Mouse (Mus musculus) spleen, adult 2 months (tissue): Measurements from ENCODE around the gene Fastkd2. TPM values are rescaled to one million over a fixed set of nuclear protein-coding genes. Genes with fewer than 3 reads are reported as not detected.

ENCODE experiments used
- DNase-seq, 2 experiments: peaks; one replicate each; pipeline versions ENCODE4 v3.0.0 to v3.0.0-alpha.2; 2012 to 2021; ENCODE audit warnings: low spot score in 2 of 2, low read depth in 1 of 2
- H3K27ac ChIP-seq: fragments of 200-500 bp; 2 replicates; pipeline ENCODE4 v1.5.1; 2012; ENCODE audit warnings: low read length, inconsistent platforms; ENCODE audit not compliant: insufficient read depth
- H3K27me3 ChIP-seq: fragments of 200-500 bp; 2 replicates; pipeline ENCODE4 v1.6.1; 2012; ENCODE audit warnings: mild to moderate bottlenecking, moderate library complexity, low read length, inconsistent platforms; ENCODE audit not compliant: control insufficient read depth, insufficient read depth
- H3K36me3 ChIP-seq: fragments of 200-500 bp; 2 replicates; pipeline ENCODE4 v1.6.1; 2012; ENCODE audit warnings: mild to moderate bottlenecking, low read length, inconsistent platforms; ENCODE audit not compliant: control insufficient read depth, insufficient read depth
- H3K4me1 ChIP-seq: fragments of 200-500 bp; 2 replicates; pipeline ENCODE4 v1.6.1; 2011; ENCODE audit warnings: inconsistent platforms; ENCODE audit not compliant: control insufficient read depth, insufficient read depth, insufficient read length
- H3K4me3 ChIP-seq: fragments of 200-500 bp; 2 replicates; pipeline ENCODE4 v1.5.1; 2011; ENCODE audit warnings: mild to moderate bottlenecking, inconsistent platforms; ENCODE audit not compliant: insufficient read depth, insufficient read length; ENCODE audit errors: extremely low read depth
- CTCF ChIP-seq: fragments of 200-500 bp; IDR thresholded peaks from 2 replicates; pipeline ENCODE4 v1.5.1; 2011; ENCODE audit warnings: mild to moderate bottlenecking, inconsistent platforms; ENCODE audit not compliant: insufficient read depth, insufficient read length, insufficient replicate concordance; ENCODE audit errors: extremely low read depth
- POLR2A ChIP-seq: fragments of 200-500 bp; IDR thresholded peaks from 2 replicates; pipeline ENCODE4 v1.6.1; 2011; ENCODE audit warnings: low read depth, low read length, inconsistent platforms
- WGBS: fragments of 180-500 bp; shearing (Covaris S2); methylation state at CpG from one replicate; pipeline ENCODE4 v1.1.7; 2018; 5-methylcytosine and 5-hydroxymethylcytosine counted together
- polyA plus RNA-seq: library from polyadenylated mRNA; depleted of rRNA; stranded (reverse); fragments of >200 nt; gene quantifications from 2 replicates; pipeline ENCODE4 v1.2.3, GENCODE M21; 2012; rRNA removed

The Fastkd2 gene
- polyA plus RNA-seq, 1 experiment = 1.9 TPM

- no peaks in the 10 kb centered on the region for H3K36me3 ChIP-seq
- H3K27ac ChIP-seq = no peak overlapping the region
- H3K4me1 ChIP-seq = no peaks in the 10 kb centered on the region
- DNase-seq = no peak
- 62% methylated on average over 1 of the region's 1 CpGs for WGBS
- no peak overlapping the region for H3K4me3 ChIP-seq
- TF ChIP-seq CTCF (no peak), POLR2A (no peak)
- H3K27me3 ChIP-seq = no peaks in the 10 kb centered on the region
Measured at GRCm38 (mm10) chr1:63776396-63776795, 46.0 kb downstream of the Fastkd2 start.

- Histone ChIP-seq H3K4me3 (no peak overlapping the region), H3K27ac (no peak overlapping the region), H3K4me1 (no peaks in the 10 kb centered on the region), H3K36me3 (no peaks in the 10 kb centered on the region), H3K27me3 (no peaks in the 10 kb centered on the region)
- no peak for DNase-seq
- no peak for TF ChIP-seq POLR2A
- TF ChIP-seq CTCF = no peak
- 48% methylated on average over 4 of the region's 4 CpGs for WGBS
Measured at GRCm38 (mm10) chr1:63776902-63777630, 46.7 kb downstream of the Fastkd2 start.

- Histone ChIP-seq H3K27me3 (no peaks in the 10 kb centered on the region), H3K4me1 (no peaks in the 10 kb centered on the region), H3K27ac (no peak overlapping the region), H3K36me3 (no peaks in the 10 kb centered on the region), H3K4me3 (no peak overlapping the region)
- no peak for TF ChIP-seq POLR2A
- no peak for DNase-seq
Measured at GRCm38 (mm10) chr1:63794326-63794725, 63.9 kb downstream of the Fastkd2 start.

Other genes starting within 250 kb of the Fastkd2 start
- gene Gm39653, start 114.6 kb upstream of the Fastkd2 start, polyA plus RNA-seq = not detected in 2 replicates
- not detected in 2 replicates for gene Dytn, start 43.7 kb upstream of the Fastkd2 start, polyA plus RNA-seq
- gene Mdh1b, start 296 bp upstream of the Fastkd2 start, polyA plus RNA-seq = not detected in 2 replicates
- not detected in 2 replicates for gene 4933402D24Rik, start 38.7 kb downstream of the Fastkd2 start, polyA plus RNA-seq